Mouse (Mus musculus) kidney, adult 2 months (tissue): ENCODE measurements around the gene Ulk4. TPM values are rescaled to one million over a fixed set of nuclear protein-coding genes. Genes with fewer than 3 reads are reported as not detected.

Experiments
- DNase-seq: peaks from one replicate; pipeline ENCODE4 v3.0.0; 2021
- H3K27ac ChIP-seq: fragments of 200-500 bp; 2 replicates; pipeline ENCODE4 v1.5.1; 2012; ENCODE audit warnings: low read depth, low read length, control low read depth, inconsistent platforms; ENCODE audit not compliant: insufficient read depth
- H3K27me3 ChIP-seq: fragments of 200-500 bp; replicated peaks from 2 replicates; pipeline ENCODE4 v1.6.1; 2012; ENCODE audit warnings: mild to moderate bottlenecking, moderate library complexity, low read length, inconsistent platforms; ENCODE audit not compliant: control insufficient read depth, insufficient read depth
- H3K36me3 ChIP-seq: fragments of 200-500 bp; 2 replicates; pipeline ENCODE4 v1.6.1; 2012; ENCODE audit warnings: mild to moderate bottlenecking, moderate library complexity, low read length, inconsistent platforms; ENCODE audit not compliant: control insufficient read depth, insufficient read depth
- H3K4me1 ChIP-seq: fragments of 200-500 bp; 2 replicates; pipeline ENCODE4 v1.6.1; 2011; ENCODE audit warnings: low read length; ENCODE audit not compliant: control insufficient read depth, insufficient read depth
- H3K4me3 ChIP-seq: fragments of 200-500 bp; 2 replicates; pipeline ENCODE4 v1.5.1; 2011; ENCODE audit warnings: mild to moderate bottlenecking, low read depth, low read length, control low read depth; ENCODE audit not compliant: insufficient read depth
- CTCF ChIP-seq: fragments of 200-500 bp; conservative IDR thresholded peaks from 2 replicates; pipeline ENCODE4 v1.5.1; 2011; ENCODE audit warnings: low read depth, mild to moderate bottlenecking, control low read depth, low read length, moderate library complexity, mixed read lengths; ENCODE audit not compliant: insufficient read depth, insufficient read length
- POLR2A ChIP-seq: fragments of 200-500 bp; IDR thresholded peaks from one replicate; pipeline ENCODE4 v1.6.1; 2011; ENCODE audit warnings: low read depth, low read length, control low read depth
- WGBS: fragments of 180-500 bp; shearing (Covaris S2); methylation state at CpG from one replicate; pipeline ENCODE4 v1.1.7; 2018; 5-methylcytosine and 5-hydroxymethylcytosine counted together
- polyA plus RNA-seq: library from polyadenylated mRNA; depleted of rRNA; stranded (reverse); fragments of >200 nt; gene quantifications from 2 replicates; pipeline ENCODE4 v1.2.3, GENCODE M21; 2012; rRNA removed

The Ulk4 gene
- polyA plus RNA-seq, 1 experiment: 1.9 TPM

DNA sequence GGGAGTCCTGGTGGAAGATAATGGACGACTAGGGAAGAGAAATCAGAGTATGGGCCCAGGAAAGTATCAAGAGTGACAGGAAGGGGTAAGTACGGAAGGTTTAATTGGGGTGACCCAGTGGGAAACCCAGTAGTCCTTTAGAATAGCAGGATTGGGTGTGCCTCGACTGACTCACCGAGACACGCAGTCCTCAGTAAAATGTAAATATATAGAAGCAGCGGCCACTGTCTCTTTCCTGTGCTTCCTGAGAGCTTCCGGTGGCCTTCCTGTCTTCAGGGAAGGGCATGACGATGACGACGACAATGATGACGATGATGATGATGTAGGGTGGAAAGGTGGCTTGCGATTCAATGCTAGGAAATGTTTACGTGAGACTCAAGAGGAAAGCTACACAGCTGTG, 363.8 kb downstream of the Ulk4 start:
- no peak for DNase-seq
- no peak overlapping the region for H3K27ac ChIP-seq
- H3K4me1 ChIP-seq: no peaks in the 10 kb centered on the region
- H3K4me3 ChIP-seq: no peak overlapping the region
- H3K27me3 ChIP-seq: no peaks in the 10 kb centered on the region
- no peaks in the 10 kb centered on the region for H3K36me3 ChIP-seq
- WGBS: 78% methylated on average over 13 of the region's 13 CpGs
- TF ChIP-seq CTCF: no peak
- TF ChIP-seq POLR2A: no peak

DNA sequence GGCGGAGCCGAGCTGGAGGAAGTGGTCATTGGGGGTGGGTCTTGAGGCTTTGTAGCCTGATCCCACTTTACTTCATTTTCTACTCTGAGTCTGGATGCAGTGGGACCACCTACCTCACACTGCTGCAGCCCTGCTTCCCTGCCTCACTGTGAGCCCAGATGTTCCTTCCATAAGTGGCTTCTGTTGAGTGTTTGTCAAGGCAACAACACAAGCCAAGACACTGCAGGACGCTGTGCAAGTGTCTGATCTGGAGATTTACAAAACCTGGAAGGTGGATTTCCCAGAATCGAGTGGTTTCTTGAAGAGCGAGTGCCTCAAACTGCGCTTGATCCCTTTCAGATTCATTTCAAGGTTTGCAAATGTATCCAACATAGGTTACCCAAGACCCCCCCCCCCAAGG, 368.5 kb downstream of the Ulk4 start:
- Histone ChIP-seq H3K4me1 (no peaks in the 10 kb centered on the region), H3K36me3 (no peaks in the 10 kb centered on the region), H3K4me3 (no peak overlapping the region), H3K27me3 (no peaks in the 10 kb centered on the region), H3K27ac (no peak overlapping the region)
- 91% methylated on average over 6 of the region's 6 CpGs for WGBS
- TF ChIP-seq POLR2A (no peak), CTCF (no peak)
- no peak for DNase-seq

Other genes with a start within 250 kb of the Ulk4 start
- gene Trak1, start 20.3 kb upstream of the Ulk4 start, polyA plus RNA-seq: 65.1 and 65.2 TPM in 2 replicates
- gene Cck, start 218.5 kb upstream of the Ulk4 start, polyA plus RNA-seq: 82.6 and 87.7 TPM in 2 replicates